Mouse (Mus musculus) liver, adult 2 months (tissue): ENCODE results near the gene Antxr2. TPM values are rescaled to one million over a fixed set of nuclear protein-coding genes. Genes with fewer than 3 reads are reported as not detected.

Experiments
- DNase-seq: peaks from one replicate; pipeline ENCODE4 v3.0.0-alpha.2; 2011; ENCODE audit warnings: low read depth, low spot score; ENCODE audit errors: extremely low read depth
- H3K27ac ChIP-seq: fragments of 200-500 bp; replicated peaks from 2 replicates; pipeline ENCODE4 v1.5.1; 2012; ENCODE audit warnings: low read depth, mild to moderate bottlenecking, control low read depth, inconsistent platforms, low read length; ENCODE audit not compliant: insufficient read depth
- H3K27me3 ChIP-seq: fragments of 200-500 bp; 2 replicates; pipeline ENCODE4 v1.6.1; 2012; ENCODE audit warnings: mild to moderate bottlenecking, moderate library complexity, low read length, inconsistent platforms; ENCODE audit not compliant: control insufficient read depth, insufficient read depth
- H3K36me3 ChIP-seq: fragments of 200-500 bp; 2 replicates; pipeline ENCODE4 v1.6.1; 2012; ENCODE audit warnings: low read length, inconsistent platforms; ENCODE audit not compliant: control insufficient read depth, insufficient read depth
- H3K4me1 ChIP-seq: fragments of 200-500 bp; 2 replicates; pipeline ENCODE4 v1.6.1; 2011; ENCODE audit warnings: low read length; ENCODE audit not compliant: control insufficient read depth, insufficient read depth
- H3K4me3 ChIP-seq: fragments of 200-500 bp; 2 replicates; pipeline ENCODE4 v1.5.1; 2011; ENCODE audit warnings: low read depth, mild to moderate bottlenecking, control low read depth, low read length, moderate library complexity; ENCODE audit not compliant: insufficient read depth
- H3K79me2 ChIP-seq: fragments of 200-500 bp; 2 replicates; pipeline ENCODE4 v1.6.1; 2012; ENCODE audit warnings: inconsistent platforms, mild to moderate bottlenecking, low read length, moderate library complexity; ENCODE audit not compliant: control insufficient read depth, insufficient read depth
- H3K9ac ChIP-seq: fragments of 200-500 bp; 2 replicates; pipeline ENCODE4 v1.6.1; 2012; ENCODE audit warnings: low read depth, mild to moderate bottlenecking, control low read depth, inconsistent platforms, low read length
- CTCF ChIP-seq: fragments of 200-500 bp; IDR thresholded peaks from 2 replicates; pipeline ENCODE4 v1.5.1; 2011; ENCODE audit warnings: low read depth, low read length, control low read depth
- POLR2A ChIP-seq: fragments of 200-500 bp; IDR thresholded peaks from 2 replicates; pipeline ENCODE4 v1.6.1; 2011; ENCODE audit warnings: low read length, control low read depth; ENCODE audit not compliant: insufficient read depth; ENCODE audit errors: extremely low read depth
- WGBS: fragments of 180-500 bp; shearing (Covaris S2); methylation state at CpG from one replicate; pipeline ENCODE4 v1.1.7; 2018; 5-methylcytosine and 5-hydroxymethylcytosine counted together
- polyA plus RNA-seq: library from polyadenylated mRNA; depleted of rRNA; stranded (reverse); fragments of >200 nt; gene quantifications from 2 replicates; pipeline ENCODE4 v1.2.3, GENCODE M21; 2012
- total RNA-seq: library from RNA; depleted of rRNA; stranded (reverse); fragments of >200 nt; gene quantifications from 2 replicates; pipeline ENCODE4 v1.2.3, GENCODE M21; 2014

The Antxr2 gene
- total and polyA plus RNA-seq, 2 experiments: 5.5 to 24.9 TPM

DNA sequence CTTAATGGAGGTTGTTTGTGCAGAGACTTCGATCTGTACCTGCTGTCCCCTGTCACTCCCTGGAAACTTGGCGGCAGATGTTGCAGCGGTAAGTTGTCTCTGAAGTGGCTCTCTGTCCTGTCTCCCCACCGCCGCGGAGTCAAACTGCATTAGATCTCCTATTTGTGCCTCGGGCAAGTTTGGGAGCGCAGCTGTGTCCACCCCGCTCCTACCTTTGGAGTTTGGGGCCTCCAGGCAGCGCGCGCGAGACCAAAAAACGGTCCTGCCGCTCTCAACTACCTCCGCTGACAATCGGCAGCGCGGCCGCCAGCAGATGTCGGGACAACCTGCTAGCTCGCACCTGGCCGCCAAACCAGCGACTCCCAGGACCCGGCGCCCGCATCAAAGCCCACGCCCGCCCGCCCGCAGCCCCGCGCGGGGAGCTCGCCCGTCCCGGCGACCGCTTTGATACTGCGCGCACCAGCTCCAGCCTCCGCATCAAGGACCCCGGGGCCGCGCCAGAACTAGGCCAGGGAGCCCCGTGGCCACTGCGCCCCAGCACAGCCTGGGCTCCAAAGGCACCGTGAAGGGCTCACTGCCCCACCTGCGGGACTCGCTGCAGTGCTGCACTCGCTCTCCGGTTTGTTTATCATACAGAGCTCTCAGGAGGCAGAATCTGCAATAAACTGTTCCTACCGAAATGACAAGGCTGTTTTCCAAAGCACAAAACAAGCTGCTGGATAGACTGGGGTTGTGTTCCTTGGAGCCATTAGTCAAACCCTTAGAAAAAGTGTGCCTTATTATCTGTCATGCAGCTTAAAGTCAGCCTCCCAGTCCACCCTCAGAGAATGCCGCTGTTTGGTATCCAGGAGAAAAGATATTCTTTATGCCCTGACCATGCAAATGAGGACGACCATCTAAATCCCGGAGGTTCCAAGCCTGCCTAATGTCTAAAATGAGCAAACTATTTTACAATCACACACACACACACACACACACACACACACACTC, 95.4 kb downstream of the Antxr2 start:
- H3K4me1 ChIP-seq: no peaks in the 10 kb centered on the region
- TF ChIP-seq CTCF: peak; percentile 33; the same call in 1 of the 2 replicates
- TF ChIP-seq POLR2A: no peak
- H3K27me3 ChIP-seq: no peaks in the 10 kb centered on the region
- H3K79me2 ChIP-seq: no peaks in the 10 kb centered on the region
- peak overlapping the region; percentile 26; the same call in 1 of the 2 replicates for H3K4me3 ChIP-seq
- no peak overlapping the region for H3K27ac ChIP-seq
- peaks cover 10% of the 10 kb centered on the region for H3K36me3 ChIP-seq
- 39% methylated on average over 56 of the region's 56 CpGs for WGBS
- no peak for DNase-seq
- peak overlapping the region; percentile 31 for H3K9ac ChIP-seq

DNA sequence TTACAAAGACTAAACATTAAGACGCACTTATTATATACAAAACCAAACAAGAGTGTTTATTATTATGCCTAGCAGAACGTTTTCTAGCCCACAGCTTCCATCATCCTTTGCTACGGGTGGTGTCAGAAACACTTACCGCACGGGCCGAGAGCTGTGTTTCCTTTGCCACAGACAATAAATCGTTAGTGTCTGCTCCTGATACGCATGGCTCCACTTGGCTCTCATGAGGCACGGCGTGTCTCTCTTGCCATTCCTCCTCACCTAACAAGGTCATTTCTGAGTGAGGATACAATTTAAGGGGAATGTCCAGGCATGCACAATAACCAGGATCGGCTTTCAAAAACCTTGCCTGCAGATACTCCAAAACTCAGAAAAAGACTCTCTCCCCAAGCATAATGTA, 113.2 kb downstream of the Antxr2 start:
- WGBS: 92% methylated on average over 11 of the region's 11 CpGs
- no peak overlapping the region for H3K27ac ChIP-seq

GRCm38 (mm10) chr5:97914890-97915289, 116.0 kb downstream of the Antxr2 start:
- no peaks in the 10 kb centered on the region for H3K79me2 ChIP-seq
- TF ChIP-seq POLR2A (no peak), CTCF (no peak)
- H3K9ac ChIP-seq: no peak overlapping the region
- H3K27ac ChIP-seq: no peak overlapping the region
- no peaks in the 10 kb centered on the region for H3K27me3 ChIP-seq
- WGBS: 16% methylated on average over 2 of the region's 2 CpGs
- no peaks in the 10 kb centered on the region for H3K4me1 ChIP-seq
- DNase-seq: peak; percentile 24
- no peak overlapping the region for H3K4me3 ChIP-seq
- H3K36me3 ChIP-seq: no peaks in the 10 kb centered on the region

More for the DNA sequence above, 113.2 kb downstream of the Antxr2 start:
- Histone ChIP-seq H3K4me3 (no peak overlapping the region), H3K4me1 (no peaks in the 10 kb centered on the region), H3K9ac (no peak overlapping the region), H3K27me3 (no peaks in the 10 kb centered on the region), H3K79me2 (no peaks in the 10 kb centered on the region), H3K36me3 (no peaks in the 10 kb centered on the region)
- no peak for TF ChIP-seq CTCF
- no peak for TF ChIP-seq POLR2A
- DNase-seq: no peak

DNA sequence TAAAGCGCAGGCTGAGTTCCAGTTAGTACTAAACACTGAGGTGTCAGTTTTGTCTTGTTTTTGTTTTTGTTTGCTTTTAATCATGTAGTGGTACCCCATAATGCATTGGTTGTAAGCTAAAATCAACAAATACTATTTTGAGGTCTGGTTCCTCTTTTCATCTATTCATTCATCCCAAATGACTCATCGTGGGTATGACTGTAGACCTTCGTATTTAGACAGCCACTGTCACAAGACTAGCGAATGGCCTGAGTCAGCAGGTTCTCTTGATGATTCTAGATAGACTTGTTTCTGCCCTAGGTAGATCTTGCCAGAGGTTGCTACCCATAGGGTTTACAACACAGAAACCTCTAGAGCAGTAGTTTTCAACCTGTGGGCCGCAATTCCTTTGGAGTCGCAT, 116.9 kb downstream of the Antxr2 start:
- H3K4me3 ChIP-seq: no peak overlapping the region
- no peaks in the 10 kb centered on the region for H3K27me3 ChIP-seq
- 87% methylated on average over 6 of the region's 6 CpGs for whole genome bisulfite sequencing
- no peak for TF ChIP-seq CTCF
- TF ChIP-seq POLR2A: no peak
- no peak overlapping the region for H3K9ac ChIP-seq
- DNase-seq: no peak
- H3K79me2 ChIP-seq: no peaks in the 10 kb centered on the region
- no peak overlapping the region for H3K27ac ChIP-seq
- H3K36me3 ChIP-seq: no peaks in the 10 kb centered on the region
- no peaks in the 10 kb centered on the region for H3K4me1 ChIP-seq

DNA sequence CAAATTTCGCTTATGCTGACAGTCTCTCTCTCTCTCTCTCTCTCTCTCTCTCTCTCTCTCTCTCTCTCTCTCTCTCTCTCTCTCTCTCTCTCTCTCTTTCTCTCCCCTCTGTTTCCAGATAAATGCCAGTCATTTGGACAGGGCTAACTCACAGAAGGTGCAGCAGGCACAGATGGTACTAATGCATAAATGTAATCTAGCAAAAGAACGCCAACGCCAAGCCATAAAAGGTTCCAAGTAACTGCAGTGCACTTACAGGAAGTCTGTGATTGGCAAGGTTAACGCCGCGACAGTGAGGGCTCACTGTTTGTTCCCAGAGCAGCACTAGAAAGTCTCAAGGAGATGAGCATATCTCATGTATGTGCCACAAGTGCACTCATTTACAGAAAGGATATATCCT, 123.4 kb downstream of the Antxr2 start:
- Histone ChIP-seq H3K4me3 (no peak overlapping the region), H3K27me3 (no peaks in the 10 kb centered on the region), H3K27ac (no peak overlapping the region), H3K36me3 (no peaks in the 10 kb centered on the region), H3K9ac (no peak overlapping the region), H3K79me2 (no peaks in the 10 kb centered on the region), H3K4me1 (no peaks in the 10 kb centered on the region)
- TF ChIP-seq CTCF: no peak
- TF ChIP-seq POLR2A: no peak
- no peak for DNase-seq
- whole genome bisulfite sequencing: 86% methylated on average over 6 of the region's 6 CpGs
